Mouse (Mus musculus) limb, embryonic 14.5 days (tissue): ENCODE measurements around the gene Ivd. TPM values are rescaled to one million over a fixed set of nuclear protein-coding genes. Genes with fewer than 3 reads are reported as not detected.

Experiments used
- ATAC-seq: fragments of 200-750 bp; cut with Nextera tagmentation; 2 replicates; pipeline ENCODE4 v1.8.0; 2017; ENCODE audit warnings: low read depth, moderate number of reproducible peaks, moderate TSS enrichment; ENCODE audit not compliant: low FRiP score
- DNase-seq: peaks from one replicate; pipeline ENCODE4 v3.0.0-alpha.2; 2015; ENCODE audit warnings: low spot score
- H3K27ac ChIP-seq: fragments of 300-500 bp; sonication (generic); replicated peaks from 2 replicates; pipeline ENCODE4 v1.5.1; 2014; ENCODE audit warnings: low read depth, mild to moderate bottlenecking, low read length, moderate library complexity, mixed read lengths
- H3K27me3 ChIP-seq: fragments of 300-500 bp; sonication (generic); 2 replicates; pipeline ENCODE4 v1.6.1; 2014; ENCODE audit warnings: low read length, mixed read lengths; ENCODE audit not compliant: control insufficient read depth, insufficient read depth
- H3K36me3 ChIP-seq: fragments of 300-500 bp; sonication (generic); 2 replicates; pipeline ENCODE4 v1.6.1; 2014; ENCODE audit warnings: mild to moderate bottlenecking, low read length, moderate library complexity, mixed read lengths; ENCODE audit not compliant: control insufficient read depth, insufficient read depth
- H3K4me1 ChIP-seq: fragments of 300-500 bp; sonication (generic); 2 replicates; pipeline ENCODE4 v1.6.1; 2014; ENCODE audit warnings: antibody characterized with exemption, low read length, mixed read lengths; ENCODE audit not compliant: control insufficient read depth, insufficient read depth
- H3K4me2 ChIP-seq: fragments of 300-500 bp; sonication (generic); replicated peaks from 2 replicates; pipeline ENCODE4 v1.6.1; 2014; ENCODE audit warnings: low read depth, mild to moderate bottlenecking, low read length, moderate library complexity; ENCODE audit not compliant: severe bottlenecking
- H3K4me3 ChIP-seq: fragments of 300-500 bp; sonication (generic); replicated peaks from 2 replicates; pipeline ENCODE4 v1.5.1; 2014; ENCODE audit warnings: low read length
- H3K9ac ChIP-seq: fragments of 300-500 bp; sonication (generic); 2 replicates; pipeline ENCODE4 v1.6.1; 2014; ENCODE audit warnings: mild to moderate bottlenecking, low read depth, low read length, moderate library complexity; ENCODE audit not compliant: severe bottlenecking
- H3K9me3 ChIP-seq: fragments of 300-500 bp; sonication (generic); 2 replicates; pipeline ENCODE4 v1.6.1; 2016; ENCODE audit warnings: low read length; ENCODE audit not compliant: control insufficient read depth
- POLR2A ChIP-seq: fragments of 200-500 bp; IDR thresholded peaks from 2 replicates; pipeline ENCODE4 v1.8.0; 2012; ENCODE audit warnings: inconsistent platforms, mild to moderate bottlenecking, moderate library complexity, borderline replicate concordance; ENCODE audit not compliant: insufficient read depth, insufficient read length; ENCODE audit errors: extremely low read depth
- WGBS: fragments of 180-500 bp; shearing (Covaris S2); extraction: QIAGEN DNeasy Blood & Tissue Kit; methylation state at CpG from one replicate; pipeline ENCODE4 v1.1.7; 2014; 5-methylcytosine and 5-hydroxymethylcytosine counted together
- polyA plus RNA-seq, 2 experiments: library from polyadenylated mRNA; depleted of rRNA in 1 of 2; stranded (reverse) in 1 of 2; unstranded in 1 of 2; fragments of >200 nt; fragmentation: Nextera tagmentation in 1 of 2; extraction: Ambion mirVana in 1 of 2; gene quantifications; 2 replicates each; pipeline versions ENCODE4 v1.2.1 to v1.2.3; 2012 to 2014

Ivd gene
- polyA plus RNA-seq, 2 experiments = 58.1 to 100 TPM

DNA sequence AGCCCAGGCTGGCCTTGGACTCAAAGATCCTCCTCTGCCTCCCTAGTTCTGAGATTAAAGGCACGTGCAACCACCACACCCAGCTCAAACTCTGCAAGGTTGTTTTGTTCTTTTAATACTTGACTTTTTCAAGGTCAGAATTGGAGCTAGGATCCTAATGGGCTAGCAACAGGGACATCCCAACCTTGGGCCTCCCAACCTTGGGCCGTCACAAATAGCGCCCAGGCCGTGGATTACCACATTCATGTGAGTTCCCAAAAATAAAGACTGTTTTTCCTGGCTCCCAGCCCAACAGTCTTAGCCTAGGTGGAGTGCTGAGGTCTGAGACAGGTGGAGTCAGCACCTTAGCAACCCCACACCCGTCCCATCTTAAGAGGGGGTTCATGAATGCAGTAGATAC is 20.2 kb downstream of the Ivd start:
- peaks cover 20% of the 10 kb centered on the region for H3K36me3 ChIP-seq
- no peak overlapping the region for H3K27ac ChIP-seq
- ATAC-seq = no peak
- no peaks in the 10 kb centered on the region; the same call in 1 of the 2 replicates for H3K27me3 ChIP-seq
- DNase-seq = no peak
- H3K9me3 ChIP-seq = no peaks in the 10 kb centered on the region
- 0 out of 2 replicates have a peak, but pooled peaks cover 3% of the 10 kb centered on the region for H3K4me1 ChIP-seq
- no peak for TF ChIP-seq POLR2A
- H3K9ac ChIP-seq = no peak overlapping the region
- WGBS = 77% methylated on average over 5 of the region's 5 CpGs
- H3K4me3 ChIP-seq = no peak overlapping the region
- no peak overlapping the region for H3K4me2 ChIP-seq

DNA sequence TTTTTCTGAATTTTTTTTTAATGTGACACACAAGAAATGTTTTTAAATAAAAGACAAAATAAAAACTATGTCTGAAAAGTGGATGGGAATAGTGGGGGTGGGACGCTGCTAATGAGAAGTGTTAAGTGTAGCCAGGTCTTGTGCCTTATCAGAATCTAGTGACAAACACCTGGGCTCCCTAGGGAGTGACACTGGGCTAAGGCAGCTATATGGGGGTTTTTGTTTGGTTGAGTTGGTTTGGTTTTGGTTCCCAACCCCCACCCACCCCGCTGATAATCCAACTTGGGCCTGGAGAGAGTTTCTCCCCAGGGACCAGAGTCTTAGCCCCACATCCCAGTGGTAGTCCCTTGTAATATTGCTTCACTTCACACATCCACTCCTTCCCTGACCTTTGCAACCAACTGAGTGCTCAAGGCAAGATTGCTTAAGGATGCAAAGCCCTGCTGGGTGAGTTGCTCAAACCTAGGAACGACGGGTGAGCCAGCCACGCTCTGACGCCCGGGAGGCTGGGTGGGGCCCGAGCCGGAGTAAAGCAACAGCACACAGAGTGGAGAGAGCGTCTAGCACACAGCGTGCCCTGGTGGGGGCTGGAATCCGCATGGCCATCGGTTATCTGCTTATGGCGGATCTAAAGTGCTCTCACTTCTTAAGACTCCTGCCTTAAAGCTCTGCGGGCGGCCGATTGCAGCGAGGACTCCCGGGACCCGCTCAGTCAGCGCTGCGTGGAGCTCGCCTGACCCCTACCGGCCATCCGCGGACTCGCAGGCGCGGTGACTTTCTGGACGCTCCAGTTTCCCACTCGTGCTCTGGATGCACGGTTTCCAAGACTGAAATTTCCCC is 21.3 kb downstream of the Ivd start:
- Histone ChIP-seq H3K27ac (no peak overlapping the region), H3K4me1 (0 out of 2 replicates have a peak, but pooled peaks cover 3% of the 10 kb centered on the region), H3K4me3 (peak overlapping the region; percentile 32), H3K4me2 (peak overlapping the region; percentile 59), H3K36me3 (peaks cover 11% of the 10 kb centered on the region), H3K9me3 (no peaks in the 10 kb centered on the region), H3K9ac (peak overlapping the region; percentile 29), H3K27me3 (no peaks in the 10 kb centered on the region; the same call in 1 of the 2 replicates)
- DNase-seq (peak; percentile 77), ATAC-seq (peak; percentile 74)
- 3% methylated on average over 32 of the region's 32 CpGs for WGBS
- no peak for TF ChIP-seq POLR2A

DNA sequence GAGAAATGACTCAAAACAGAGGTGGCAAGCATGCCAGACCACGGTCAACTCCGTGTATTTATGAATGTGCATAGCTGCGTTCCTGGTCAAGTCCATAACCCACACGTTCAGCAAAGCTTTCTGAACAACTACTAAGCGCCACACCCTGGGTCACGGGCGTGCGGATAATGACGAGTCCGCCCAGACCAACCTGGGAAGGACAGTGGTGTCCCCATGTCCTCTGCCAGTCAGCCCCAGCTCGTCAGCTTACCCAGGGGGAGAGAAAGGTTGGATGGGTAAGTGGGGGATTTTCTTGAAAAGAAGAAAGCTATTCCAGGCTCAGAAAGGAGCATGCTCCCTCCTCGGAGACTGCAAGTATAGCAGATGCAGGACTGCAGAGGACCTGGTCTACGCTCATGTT is 25.7 kb downstream of the Ivd start:
- no peak for DNase-seq
- H3K4me3 ChIP-seq = no peak overlapping the region
- ATAC-seq = no peak
- H3K4me1 ChIP-seq = 0 out of 2 replicates have a peak, but pooled peaks cover 3% of the 10 kb centered on the region
- WGBS = 62% methylated on average over 13 of the region's 13 CpGs
- TF ChIP-seq POLR2A = no peak
- no peak overlapping the region for H3K9ac ChIP-seq
- no peaks in the 10 kb centered on the region for H3K9me3 ChIP-seq
- H3K36me3 ChIP-seq = no peaks in the 10 kb centered on the region
- H3K27ac ChIP-seq = no peak overlapping the region
- H3K27me3 ChIP-seq = no peaks in the 10 kb centered on the region; the same call in 1 of the 2 replicates
- no peak overlapping the region for H3K4me2 ChIP-seq

DNA sequence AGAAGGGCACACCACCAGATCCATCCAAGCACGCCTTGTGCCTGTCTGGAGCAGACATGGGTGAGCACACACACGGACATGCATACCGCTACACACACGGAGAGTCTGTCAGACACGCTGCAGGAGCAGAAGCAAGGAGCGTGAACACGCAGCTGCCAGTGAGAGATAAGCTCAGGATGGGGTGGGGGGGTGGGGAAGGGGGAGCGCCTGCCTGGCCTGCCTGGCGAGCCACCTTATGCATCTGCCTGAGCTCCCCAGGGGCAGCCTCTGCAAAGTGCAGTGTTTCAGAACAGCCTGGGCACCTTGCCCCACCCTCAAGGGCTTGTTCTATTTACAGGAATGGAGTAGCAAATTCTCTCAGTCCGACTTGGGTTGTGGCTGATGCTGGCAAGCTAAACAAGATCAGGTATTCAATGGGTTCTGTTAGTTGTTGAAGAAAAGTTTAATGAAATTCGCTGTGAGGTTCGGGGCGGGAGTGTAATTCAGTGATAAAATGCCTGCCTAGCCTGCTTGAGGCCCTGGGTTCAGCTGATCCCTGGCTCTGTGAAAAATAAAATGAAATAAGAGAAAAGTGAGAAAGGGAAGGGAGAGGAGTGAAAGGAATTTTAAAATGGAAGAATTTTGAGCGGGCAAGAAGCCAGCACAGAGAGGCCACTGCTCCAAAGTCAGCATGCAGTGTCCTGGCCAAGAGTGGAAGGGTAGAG is 26.2 kb downstream of the Ivd start:
- Histone ChIP-seq H3K4me2 (no peak overlapping the region), H3K36me3 (no peaks in the 10 kb centered on the region), H3K9ac (no peak overlapping the region), H3K4me1 (0 out of 2 replicates have a peak, but pooled peaks cover 1% of the 10 kb centered on the region), H3K4me3 (no peak overlapping the region), H3K9me3 (no peaks in the 10 kb centered on the region), H3K27ac (no peak overlapping the region), H3K27me3 (no peaks in the 10 kb centered on the region; the same call in 1 of the 2 replicates)
- TF ChIP-seq POLR2A = no peak
- no peak for DNase-seq
- 23% methylated on average over 14 of the region's 14 CpGs for WGBS
- no peak for ATAC-seq

DNA sequence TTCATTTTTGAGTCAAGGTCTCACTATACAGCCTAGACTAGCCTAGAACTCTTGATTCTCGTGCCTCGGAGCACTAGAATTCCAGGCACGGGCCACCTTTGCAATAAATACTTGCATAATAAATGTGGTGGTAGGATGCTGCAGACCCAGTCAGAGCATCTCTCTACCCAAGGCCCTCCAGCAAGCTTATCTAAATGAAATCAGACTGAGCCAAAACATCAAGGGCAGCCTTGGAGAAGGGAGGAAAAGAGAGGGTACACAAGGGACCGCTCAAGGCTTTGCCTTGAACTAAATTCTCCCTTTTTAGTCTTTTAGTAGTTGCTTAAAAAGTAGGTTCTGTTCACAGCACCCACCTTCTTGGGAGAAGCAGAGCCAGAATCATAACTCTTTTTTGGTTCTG is 29.4 kb downstream of the Ivd start:
- no peak overlapping the region for H3K4me2 ChIP-seq
- H3K9me3 ChIP-seq = no peaks in the 10 kb centered on the region
- ATAC-seq (no peak), DNase-seq (no peak)
- H3K4me3 ChIP-seq = no peak overlapping the region
- H3K9ac ChIP-seq = no peak overlapping the region
- H3K4me1 ChIP-seq = peaks cover 2% of the 10 kb centered on the region; the same call in 1 of the 2 replicates
- H3K36me3 ChIP-seq = no peaks in the 10 kb centered on the region
- 83% methylated on average over 4 of the region's 4 CpGs for WGBS
- H3K27me3 ChIP-seq = peaks cover 14% of the 10 kb centered on the region
- no peak for TF ChIP-seq POLR2A
- H3K27ac ChIP-seq = no peak overlapping the region
